Mouse (Mus musculus) heart, embryonic 10.5 days (tissue): ENCODE results near the gene Rasip1. TPM values are rescaled to one million over a fixed set of nuclear protein-coding genes. Genes with fewer than 3 reads are reported as not detected.

Source experiments
- DNase-seq: peaks from one replicate; pipeline ENCODE4 v3.0.0-alpha.2; 2017; ENCODE audit warnings: low spot score
- H3K27ac ChIP-seq: fragments of 300-500 bp; sonication (generic); 2 replicates; pipeline ENCODE4 v1.5.1; 2016; ENCODE audit warnings: mild to moderate bottlenecking
- H3K27me3 ChIP-seq: fragments of 300-500 bp; sonication (generic); 2 replicates; pipeline ENCODE4 v1.6.1; 2016; ENCODE audit warnings: mild to moderate bottlenecking; ENCODE audit not compliant: poor library complexity, insufficient read depth, severe bottlenecking
- H3K36me3 ChIP-seq: fragments of 300-500 bp; sonication (generic); 2 replicates; pipeline ENCODE4 v1.6.1; 2016; ENCODE audit warnings: mild to moderate bottlenecking, moderate library complexity
- H3K4me1 ChIP-seq: fragments of 300-500 bp; sonication (generic); 2 replicates; pipeline ENCODE4 v1.6.1; 2016; ENCODE audit warnings: mild to moderate bottlenecking
- H3K4me3 ChIP-seq: fragments of 300-500 bp; sonication (generic); 2 replicates; pipeline ENCODE4 v1.5.1; 2016; ENCODE audit warnings: mild to moderate bottlenecking, moderate library complexity
- H3K9me3 ChIP-seq: fragments of 300-500 bp; sonication (generic); 2 replicates; pipeline ENCODE4 v1.6.1; 2016; ENCODE audit warnings: mild to moderate bottlenecking, moderate library complexity
- WGBS: fragments of 180-500 bp; shearing (Covaris S2); methylation state at CpG from one replicate; pipeline ENCODE4 v1.1.7; 2016; 5-methylcytosine and 5-hydroxymethylcytosine counted together
- polyA plus RNA-seq: library from polyadenylated mRNA; unstranded; fragments of >200 nt; fragmentation: Nextera tagmentation; extraction: Ambion mirVana; gene quantifications from 2 replicates; pipeline ENCODE4 v1.2.1, GENCODE M21; 2016

The Rasip1 gene
- polyA plus RNA-seq, 1 experiment from 2014 or later = 20.5 TPM

GRCm38 (mm10) chr7:45628364-45629294 is 1.3 kb downstream of the Rasip1 start:
- Histone ChIP-seq H3K27me3 (peaks cover 77% of the 10 kb centered on the region), H3K36me3 (0 out of 2 replicates have a peak, but pooled peaks cover 11% of the 10 kb centered on the region), H3K4me1 (peaks cover 25% of the 10 kb centered on the region), H3K27ac (peak overlapping the region; percentile 91), H3K9me3 (no peaks in the 10 kb centered on the region), H3K4me3 (peak overlapping the region; percentile 75)
- WGBS = 1% methylated on average over 105 of the region's 105 CpGs
- peak; percentile 91 for DNase-seq

- WGBS = 66% methylated on average over 23 of the region's 23 CpGs
- Histone ChIP-seq H3K36me3 (0 out of 2 replicates have a peak, but pooled peaks cover 12% of the 10 kb centered on the region), H3K9me3 (no peaks in the 10 kb centered on the region), H3K4me3 (0 out of 2 replicates have a peak overlapping the region, but pooled peaks have one; percentile 13), H3K4me1 (peaks cover 25% of the 10 kb centered on the region), H3K27ac (no peak overlapping the region), H3K27me3 (peaks cover 62% of the 10 kb centered on the region)
- no peak for DNase-seq
Measured at GRCm38 (mm10) chr7:45630064-45630907, 3.0 kb downstream of the Rasip1 start.

DNA sequence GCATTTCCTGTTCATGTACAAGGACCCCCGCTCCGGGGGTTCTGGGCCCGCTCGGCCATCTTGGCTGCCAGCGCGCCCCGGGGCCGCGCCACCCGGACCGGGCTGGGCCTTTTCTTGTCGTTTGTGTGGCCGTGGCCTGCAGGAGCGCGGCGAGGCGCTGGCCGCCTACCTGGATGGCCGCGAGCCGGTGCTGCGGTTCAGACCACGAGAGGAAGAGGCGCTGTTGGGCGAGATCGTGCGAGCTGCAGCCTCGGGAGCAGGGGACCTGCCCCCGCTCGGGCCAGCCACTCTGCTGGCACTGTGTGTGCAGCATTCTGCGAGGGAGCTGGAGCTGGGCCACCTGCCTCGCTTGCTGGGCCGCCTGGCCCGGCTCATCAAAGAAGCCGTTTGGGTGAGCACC is 5.2 kb downstream of the Rasip1 start:
- H3K27ac ChIP-seq = peak overlapping the region; percentile 87
- no peak for DNase-seq
- H3K27me3 ChIP-seq = peaks cover 42% of the 10 kb centered on the region
- 18% methylated on average over 35 of the region's 35 CpGs for WGBS
- peaks cover 33% of the 10 kb centered on the region for H3K4me1 ChIP-seq
- H3K36me3 ChIP-seq = peaks cover 26% of the 10 kb centered on the region
- no peaks in the 10 kb centered on the region for H3K9me3 ChIP-seq
- peak overlapping the region; percentile 54 for H3K4me3 ChIP-seq

GRCm38 (mm10) chr7:45634946-45635681 is 7.8 kb downstream of the Rasip1 start:
- H3K27me3 ChIP-seq = peaks cover 19% of the 10 kb centered on the region
- no peak overlapping the region; the same call in 1 of the 2 replicates for H3K27ac ChIP-seq
- peaks cover 26% of the 10 kb centered on the region for H3K36me3 ChIP-seq
- H3K4me3 ChIP-seq = no peak overlapping the region
- H3K9me3 ChIP-seq = no peaks in the 10 kb centered on the region
- 72% methylated on average over 11 of the region's 11 CpGs for WGBS
- no peak for DNase-seq
- peaks cover 45% of the 10 kb centered on the region for H3K4me1 ChIP-seq

DNA sequence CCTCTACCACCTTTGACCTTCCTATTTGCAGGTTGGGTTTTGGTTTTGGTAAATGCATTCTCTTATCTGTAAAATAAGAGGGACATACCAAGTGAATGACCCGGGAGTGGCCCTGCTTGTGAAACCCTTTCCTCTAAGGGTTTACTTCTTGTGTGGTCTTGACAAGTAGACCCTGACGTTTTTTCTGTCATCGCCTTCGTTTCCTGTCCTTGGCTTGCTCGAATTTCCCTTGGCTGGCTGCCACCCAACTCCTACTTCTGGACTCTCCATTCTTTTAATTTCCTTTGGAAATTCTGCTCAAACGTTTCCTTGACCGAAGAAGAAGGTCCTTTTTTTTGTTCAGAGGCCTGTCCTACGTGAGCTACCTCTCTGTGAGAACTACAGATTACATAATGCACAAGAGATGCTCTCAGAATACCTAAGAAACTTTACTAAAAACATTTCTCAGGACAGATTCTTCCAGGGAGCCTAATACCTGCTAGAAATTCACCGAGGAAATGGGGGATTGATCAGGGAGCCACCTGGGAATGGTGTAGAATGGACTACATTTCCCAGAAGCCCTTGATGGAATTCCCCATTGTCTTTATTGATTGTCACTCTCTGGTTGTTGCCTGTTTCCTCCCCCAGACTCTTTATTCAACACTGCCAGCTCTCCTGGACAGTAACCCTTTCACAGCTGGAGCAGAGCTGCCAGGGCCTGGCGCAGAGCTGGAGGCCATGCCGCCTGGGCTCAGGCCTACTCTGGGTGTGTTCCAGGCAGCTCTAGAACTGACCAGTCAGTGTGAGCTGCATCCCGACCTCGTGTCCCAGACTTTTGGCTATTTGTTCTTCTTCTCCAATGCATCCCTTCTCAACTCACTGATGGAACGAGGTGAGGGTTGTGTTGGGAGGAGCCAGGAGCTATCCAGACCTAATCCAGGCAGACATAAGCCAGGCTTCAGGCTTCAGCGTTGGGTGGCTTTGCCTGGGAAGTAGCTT is 8.7 kb downstream of the Rasip1 start:
- DNase-seq = no peak
- Histone ChIP-seq H3K27me3 (peaks cover 23% of the 10 kb centered on the region), H3K4me3 (no peak overlapping the region), H3K9me3 (no peaks in the 10 kb centered on the region), H3K27ac (peak overlapping the region; percentile 66), H3K36me3 (peaks cover 23% of the 10 kb centered on the region), H3K4me1 (peaks cover 46% of the 10 kb centered on the region)
- WGBS = 68% methylated on average over 15 of the region's 15 CpGs

DNA sequence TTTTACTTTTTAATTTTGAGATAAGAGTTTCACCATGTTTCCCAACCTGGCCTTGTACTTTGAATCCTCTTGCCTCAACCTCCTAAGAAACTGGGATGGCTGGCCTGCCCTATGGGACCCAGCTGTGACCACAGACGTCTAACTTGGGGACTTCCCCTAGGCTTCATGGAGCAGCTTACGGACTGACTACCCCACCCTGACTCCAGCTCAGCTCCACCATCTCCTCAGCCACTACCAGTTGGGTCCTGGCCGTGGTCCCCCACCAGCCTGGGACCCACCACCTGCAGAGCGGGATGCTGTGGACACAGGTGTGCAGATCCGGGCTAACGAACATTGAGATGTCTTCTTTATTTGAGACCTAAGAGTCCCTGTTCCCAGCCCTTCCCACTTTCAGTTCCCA is 10.4 kb downstream of the Rasip1 start:
- Histone ChIP-seq H3K27me3 (peaks cover 8% of the 10 kb centered on the region; the same call in 1 of the 2 replicates), H3K4me1 (peaks cover 55% of the 10 kb centered on the region), H3K27ac (no peak overlapping the region), H3K4me3 (no peak overlapping the region), H3K36me3 (peaks cover 18% of the 10 kb centered on the region), H3K9me3 (no peaks in the 10 kb centered on the region)
- 90% methylated on average over 6 of the region's 6 CpGs for WGBS
- no peak for DNase-seq

- 25% methylated on average over 29 of the region's 29 CpGs for WGBS
- peak overlapping the region; percentile 38 for H3K4me3 ChIP-seq
- H3K27me3 ChIP-seq = peaks cover 8% of the 10 kb centered on the region; the same call in 1 of the 2 replicates
- peaks cover 14% of the 10 kb centered on the region for H3K36me3 ChIP-seq
- peak; percentile 98 for DNase-seq
- no peaks in the 10 kb centered on the region for H3K9me3 ChIP-seq
- peaks cover 63% of the 10 kb centered on the region for H3K4me1 ChIP-seq
- peak overlapping the region; percentile 75 for H3K27ac ChIP-seq
Measured at GRCm38 (mm10) chr7:45638623-45639401, 11.5 kb downstream of the Rasip1 start.

- 21% methylated on average over 19 of the region's 19 CpGs for WGBS
- peaks cover 71% of the 10 kb centered on the region for H3K4me1 ChIP-seq
- no peak for DNase-seq
- peak within 1 kb of the TSS; percentile 43 for H3K27ac ChIP-seq
- H3K27me3 ChIP-seq = peaks cover 8% of the 10 kb centered on the region; the same call in 1 of the 2 replicates
- no peaks in the 10 kb centered on the region for H3K9me3 ChIP-seq
- H3K36me3 ChIP-seq = peaks cover 14% of the 10 kb centered on the region
- H3K4me3 ChIP-seq = peak within 1 kb of the TSS; percentile 38; the same call in 1 of the 2 replicates
Measured at GRCm38 (mm10) chr7:45639561-45640027, 12.3 kb downstream of the Rasip1 start, which contains the start of gene Mamstr. Gene Mamstr, plus strand, starts transcription at chr7:45639977.

- WGBS = 72% methylated on average over 19 of the region's 19 CpGs
- peak overlapping the region; percentile 43; the same call in 1 of the 2 replicates for H3K27ac ChIP-seq
Measured at GRCm38 (mm10) chr7:45640191-45640957, 13.1 kb downstream of the Rasip1 start.

DNA sequence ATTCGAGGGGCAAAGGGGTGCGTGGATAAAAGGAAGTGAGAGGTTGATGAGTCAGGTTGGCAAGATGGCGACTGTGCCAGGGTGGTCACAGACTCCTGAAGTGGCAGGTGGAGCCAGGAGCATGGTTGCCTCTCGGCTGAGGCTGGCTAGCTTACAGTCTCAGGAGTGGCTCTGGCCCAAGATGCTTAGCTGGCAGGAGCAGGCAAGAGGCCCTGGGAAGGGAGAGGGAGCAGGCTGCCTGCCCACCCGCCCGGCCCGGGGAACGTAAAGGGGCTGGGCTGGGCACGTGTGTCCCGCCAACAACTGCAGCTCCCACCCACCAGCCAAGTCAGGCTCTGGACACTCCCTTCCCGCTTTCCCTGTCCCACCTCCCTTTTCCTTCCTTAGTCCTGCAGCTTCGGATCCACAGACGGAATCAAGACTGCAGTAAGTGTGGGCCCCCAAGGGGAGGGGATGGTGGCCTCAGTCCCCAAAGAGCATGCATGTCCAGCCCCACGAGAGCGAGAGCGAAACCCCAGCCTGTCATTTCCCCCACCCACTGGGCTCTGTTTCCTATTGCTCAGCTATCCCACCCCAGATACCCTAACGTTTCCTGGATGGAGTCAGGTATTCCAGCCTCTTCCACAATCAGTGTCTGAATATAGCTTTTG is 14.2 kb downstream of the Rasip1 start:
- H3K4me1 ChIP-seq = peaks cover 72% of the 10 kb centered on the region
- H3K27me3 ChIP-seq = peaks cover 8% of the 10 kb centered on the region; the same call in 1 of the 2 replicates
- 0 out of 2 replicates have a peak overlapping the region, but pooled peaks have one; percentile 23 for H3K4me3 ChIP-seq
- WGBS = 62% methylated on average over 17 of the region's 17 CpGs
- DNase-seq = no peak
- H3K36me3 ChIP-seq = peaks cover 7% of the 10 kb centered on the region
- peak overlapping the region; percentile 44; the same call in 1 of the 2 replicates for H3K27ac ChIP-seq
- no peaks in the 10 kb centered on the region for H3K9me3 ChIP-seq

More at GRCm38 (mm10) chr7:45640191-45640957, 13.1 kb downstream of the Rasip1 start:
- H3K4me3 ChIP-seq = no peak overlapping the region
- H3K4me1 ChIP-seq = peaks cover 77% of the 10 kb centered on the region
- no peak for DNase-seq
- H3K27me3 ChIP-seq = peaks cover 8% of the 10 kb centered on the region; the same call in 1 of the 2 replicates
- peaks cover 14% of the 10 kb centered on the region for H3K36me3 ChIP-seq
- H3K9me3 ChIP-seq = no peaks in the 10 kb centered on the region
